Mouse (Mus musculus) heart, postnatal 36 days (tissue): ENCODE measurements around the gene Olfr66. TPM values are rescaled to one million over a fixed set of nuclear protein-coding genes. Genes with fewer than 3 reads are reported as not detected.

Source experiments
- total RNA-seq, 2 experiments: library from RNA; stranded (reverse); gene quantifications; 2 replicates each; pipeline ENCODE4 v1.2.3; 2021

The Olfr66 gene
- total RNA-seq, 2 experiments from 2014 or later, result not detected

Other genes starting within 250 kb of the Olfr66 start
- gene Olfr622, start 243.6 kb downstream of the Olfr66 start, total RNA-seq, result not detected
- gene Olfr623, start 222.6 kb downstream of the Olfr66 start, total RNA-seq, result not detected
- not detected for gene Olfr624, start 215.1 kb downstream of the Olfr66 start, total RNA-seq
- not detected for gene Olfr625-ps1, start 203.5 kb downstream of the Olfr66 start, total RNA-seq
- gene Olfr243, start 171.6 kb downstream of the Olfr66 start, total RNA-seq, result not detected
- gene Olfr628, start 155.9 kb downstream of the Olfr66 start, total RNA-seq, result not detected
- gene Olfr629, start 141.3 kb downstream of the Olfr66 start, total RNA-seq, result not detected
- not detected for gene Olfr630, start 128.9 kb downstream of the Olfr66 start, total RNA-seq
- not detected for gene Olfr69, start 114.7 kb downstream of the Olfr66 start, total RNA-seq
- not detected for gene Olfr68, start 106.6 kb downstream of the Olfr66 start, total RNA-seq
- gene Olfr67, start 94.4 kb downstream of the Olfr66 start, total RNA-seq, result not detected
- 1,000 to 10,000 TPM; 1,102 to 1,464 TPM for gene Hbb-bt, start 72.3 kb downstream of the Olfr66 start, total RNA-seq
- over 10,000 TPM in 1 of 2 experiments, 1,000 to 10,000 TPM in 1; 9,168 to 11,645 TPM for gene Hbb-bs, start 58.2 kb downstream of the Olfr66 start, total RNA-seq
- gene Hbb-bh2, start 45.7 kb downstream of the Olfr66 start, total RNA-seq, result not detected
- not detected for gene Hbb-bh1, start 43.1 kb downstream of the Olfr66 start, total RNA-seq
- not detected for gene Hbb-y, start 33.0 kb downstream of the Olfr66 start, total RNA-seq
- gene Olfr64, start 8.2 kb upstream of the Olfr66 start, total RNA-seq, result not detected
- gene Olfr65, start 17.2 kb upstream of the Olfr66 start, total RNA-seq, result not detected
- gene Olfr631, start 42.6 kb upstream of the Olfr66 start, total RNA-seq, result not detected
- not detected for gene Olfr632, start 48.1 kb upstream of the Olfr66 start, total RNA-seq
- gene Olfr633, start 58.2 kb upstream of the Olfr66 start, total RNA-seq, result not detected
- not detected for gene Olfr635, start 84.9 kb upstream of the Olfr66 start, total RNA-seq
- not detected for gene Olfr638, start 112.5 kb upstream of the Olfr66 start, total RNA-seq
- not detected for gene Olfr639, start 131.1 kb upstream of the Olfr66 start, total RNA-seq
- not detected for gene Olfr640, start 139.3 kb upstream of the Olfr66 start, total RNA-seq
- gene Olfr641, start 149.2 kb upstream of the Olfr66 start, total RNA-seq, result not detected
- not detected for gene Olfr642, start 166.4 kb upstream of the Olfr66 start, total RNA-seq
- not detected for gene 4930516K23Rik, start 175.2 kb upstream of the Olfr66 start, total RNA-seq
- not detected for gene Olfr644, start 185.6 kb upstream of the Olfr66 start, total RNA-seq
- gene Olfr645, start 199.2 kb upstream of the Olfr66 start, total RNA-seq, result not detected
- not detected for gene Olfr646, start 218.6 kb upstream of the Olfr66 start, total RNA-seq
- gene Ubqln5, start 243.6 kb upstream of the Olfr66 start, total RNA-seq, result not detected